Mouse (Mus musculus) CH12.LX (cell line): ENCODE data around the gene Usp21.

ENCODE experiments used
- CTCF ChIP-seq, 2 experiments: IDR thresholded peaks in 1 of 2; conservative IDR thresholded peaks in 1 of 2; 2 replicates each; pipeline ENCODE4 v1.5.1; 2011 to 2012; ENCODE audit warnings: low read depth in 2 of 2, low read length in 2 of 2, improper control_type of control experiment in 1 of 2, inconsistent platforms in 1 of 2, mild to moderate bottlenecking in 1 of 2, moderate library complexity in 1 of 2
- EP300 ChIP-seq: IDR thresholded peaks from 2 replicates; pipeline ENCODE4 v1.6.1; 2011; ENCODE audit warnings: low read length, improper control_type of control experiment
- ETS1 ChIP-seq: conservative IDR thresholded peaks from 2 replicates; pipeline ENCODE4 v1.6.1; 2012; ENCODE audit warnings: low read depth, mild to moderate bottlenecking, inconsistent platforms, low read length, improper control_type of control experiment, moderate library complexity
- GABPA ChIP-seq: IDR thresholded peaks from 2 replicates; pipeline ENCODE4 v1.6.1; 2012; ENCODE audit warnings: low read depth, low read length, improper control_type of control experiment, inconsistent platforms; ENCODE audit not compliant: insufficient replicate concordance
- HCFC1 ChIP-seq: IDR thresholded peaks from 2 replicates; pipeline ENCODE4 v1.6.1; 2012; ENCODE audit warnings: low read depth, mild to moderate bottlenecking, inconsistent platforms, low read length, improper control_type of control experiment
- MYC ChIP-seq: IDR thresholded peaks from 2 replicates; pipeline ENCODE4 v1.6.1; 2011; ENCODE audit warnings: low read depth, mild to moderate bottlenecking, improper control_type of control experiment, low read length
- NELFE ChIP-seq: IDR thresholded peaks from 2 replicates; pipeline ENCODE4 v1.6.1; 2011; ENCODE audit warnings: low read depth, low read length, improper control_type of control experiment
- POLR2A ChIP-seq: IDR thresholded peaks from 2 replicates; pipeline ENCODE4 v1.6.1; 2011; ENCODE audit warnings: low read depth, mild to moderate bottlenecking, improper control_type of control experiment, low read length
- TCF12 ChIP-seq: IDR thresholded peaks from 2 replicates; pipeline ENCODE4 v1.6.1; 2014; ENCODE audit warnings: low read depth, mild to moderate bottlenecking, inconsistent platforms, low read length, improper control_type of control experiment
- USF1 ChIP-seq: IDR thresholded peaks from 2 replicates; pipeline ENCODE4 v1.6.1; 2014; ENCODE audit warnings: low read depth, mild to moderate bottlenecking, inconsistent platforms, low read length, improper control_type of control experiment
- ZMIZ1 ChIP-seq: IDR thresholded peaks from 2 replicates; pipeline ENCODE4 v1.6.1; 2012; ENCODE audit warnings: low read depth, mild to moderate bottlenecking, inconsistent platforms, low read length, improper control_type of control experiment
- ZNF384 ChIP-seq: IDR thresholded peaks from 2 replicates; pipeline ENCODE4 v1.6.1; 2012; ENCODE audit warnings: low read depth, low read length, improper control_type of control experiment, inconsistent platforms

GRCm38 (mm10) chr1:171248386-171249226 is 39.2 kb downstream of the Usp21 start:
- TF ChIP-seq NELFE (no peak), ZNF384 (no peak), POLR2A (no peak), ETS1 (no peak), USF1 (no peak), ZMIZ1 (no peak), MYC (no peak), CTCF (conservative IDR thresholded peaks at IDR 0.05 in 1 of 2, IDR thresholded peaks at IDR 0.05 in 1 of 2; ENCODE audit: low read depth in 2 of 2, low read length in 2 of 2) (no peak), EP300 (no peak), HCFC1 (peak; percentile 64), TCF12 (no peak), GABPA (no peak)
